Mouse (Mus musculus): ENCODE data around the gene Stard10. TPM values are rescaled to one million over a fixed set of nuclear protein-coding genes. Genes with fewer than 3 reads are reported as not detected.

Stard10 gene
- polyA plus RNA-seq, 1 experiment = 95.5 TPM

DNA sequence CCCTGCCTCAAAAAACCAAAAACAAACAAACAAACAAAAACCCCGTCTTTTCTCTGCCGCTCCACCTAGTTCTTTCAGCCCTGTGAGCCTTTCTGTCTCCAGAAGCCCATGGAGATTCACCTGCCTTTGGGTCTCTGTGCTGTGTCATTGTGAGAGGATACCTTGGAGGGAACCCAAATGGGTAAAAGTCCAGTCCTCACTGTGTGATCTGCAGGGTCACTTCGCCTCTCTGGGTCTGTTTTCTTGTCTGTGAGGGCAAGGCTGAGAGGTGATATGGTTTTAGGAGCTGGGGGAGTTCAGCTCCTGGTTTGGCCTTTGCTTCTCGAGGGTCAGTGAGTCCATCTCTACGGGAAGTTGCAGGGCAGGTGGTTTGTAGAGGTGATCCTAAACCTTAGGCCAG is 9.1 kb downstream of the Stard10 start:
- TF ChIP-seq CTCF (IDR thresholded peaks at IDR 0.05; ENCODE audit: extremely low read depth, insufficient read depth, low read length) = no peak
- no peak for TF ChIP-seq POLR2A (IDR thresholded peaks at IDR 0.05; ENCODE audit: extremely low read depth, insufficient read depth, low read length)
- Histone ChIP-seq H3K27ac (ENCODE audit: insufficient read depth, low read length) (no peak overlapping the region), H3K4me3 (ENCODE audit: insufficient read depth, low read length) (no peak overlapping the region), H3K4me1 (ENCODE audit: control insufficient read depth, insufficient read depth, low read length) (peaks cover 16% of the 10 kb centered on the region)

DNA sequence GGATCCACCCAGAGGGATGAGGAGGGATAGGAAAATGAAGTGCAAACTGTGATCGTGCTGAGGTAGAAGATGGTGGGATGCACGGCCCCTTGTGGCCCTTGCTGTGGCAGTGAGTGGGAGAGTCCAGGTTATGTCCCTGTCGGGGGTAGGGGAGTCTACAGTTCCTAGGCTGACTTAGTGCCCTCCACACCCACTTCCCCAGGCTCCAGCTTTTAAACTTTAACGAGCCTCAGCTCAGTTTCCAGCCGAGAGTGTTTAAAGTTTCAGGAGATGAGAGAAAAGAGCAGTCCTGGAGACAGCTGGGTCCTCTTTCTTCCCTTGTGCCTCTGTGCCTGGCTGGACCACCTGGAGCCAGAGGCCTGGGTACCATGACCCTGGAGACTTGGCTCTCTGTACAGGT is 10.4 kb downstream of the Stard10 start:
- TF ChIP-seq POLR2A (IDR thresholded peaks at IDR 0.05; ENCODE audit: extremely low read depth, insufficient read depth, low read length) = no peak
- Histone ChIP-seq H3K4me1 (ENCODE audit: control insufficient read depth, insufficient read depth, low read length) (peaks cover 11% of the 10 kb centered on the region), H3K27ac (ENCODE audit: insufficient read depth, low read length) (no peak overlapping the region), H3K4me3 (ENCODE audit: insufficient read depth, low read length) (no peak overlapping the region)

DNA sequence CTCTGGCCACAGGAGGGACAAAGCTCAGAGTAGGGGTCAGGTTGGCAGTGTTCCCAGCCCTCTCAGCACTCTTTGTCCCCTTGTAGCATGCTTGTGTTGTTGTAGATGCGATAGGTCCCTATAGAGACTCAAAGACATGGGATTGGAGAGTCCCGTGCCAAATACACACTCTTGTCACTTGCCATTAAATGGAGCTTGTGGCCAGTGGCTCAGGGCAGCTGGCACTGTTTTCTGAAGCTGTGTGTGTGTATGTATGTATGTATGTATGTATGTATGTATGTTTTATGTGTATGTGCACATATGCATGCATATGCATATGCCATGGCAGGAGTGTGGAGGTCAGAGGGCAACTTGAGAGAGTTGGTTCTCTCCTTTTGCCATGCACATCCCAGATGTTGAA is 10.9 kb downstream of the Stard10 start:
- Histone ChIP-seq H3K27ac (ENCODE audit: insufficient read depth, low read length) (no peak overlapping the region), H3K4me3 (ENCODE audit: insufficient read depth, low read length) (no peak overlapping the region), H3K4me1 (ENCODE audit: control insufficient read depth, insufficient read depth, low read length) (peaks cover 7% of the 10 kb centered on the region)
- TF ChIP-seq POLR2A (IDR thresholded peaks at IDR 0.05; ENCODE audit: extremely low read depth, insufficient read depth, low read length) (no peak), CTCF (IDR thresholded peaks at IDR 0.05; ENCODE audit: extremely low read depth, insufficient read depth, low read length) (no peak)

DNA sequence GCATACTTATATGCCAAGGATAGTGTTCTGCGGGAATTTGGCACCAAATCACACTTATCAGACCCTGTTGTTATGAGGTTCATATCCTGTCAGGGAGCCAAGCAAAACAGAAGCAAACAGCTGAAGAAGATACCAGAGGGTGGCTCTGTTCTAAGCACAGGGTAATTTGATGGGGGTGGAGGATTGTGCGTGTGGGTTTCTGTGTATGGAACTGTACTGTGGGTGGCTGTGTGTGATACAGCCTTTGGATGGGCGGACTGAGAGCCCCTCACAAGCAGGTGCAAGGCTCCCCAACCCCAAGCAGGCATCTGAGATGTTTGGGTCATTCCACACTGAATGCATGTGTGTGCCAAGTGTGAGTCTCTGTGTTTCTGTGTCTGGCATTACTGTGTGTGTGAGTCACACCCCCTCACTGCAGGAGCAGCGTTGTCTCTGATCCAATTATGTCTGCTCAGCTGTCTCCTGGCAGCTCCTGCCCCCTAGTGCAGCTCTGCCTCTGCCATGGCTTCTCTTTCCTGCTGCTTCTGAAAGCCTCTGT is 11.8 kb downstream of the Stard10 start:
- peak overlapping the region; percentile 5; the same call in 1 of the 2 replicates for H3K27ac ChIP-seq (ENCODE audit: insufficient read depth, low read length)
- no peak overlapping the region for H3K4me3 ChIP-seq (ENCODE audit: insufficient read depth, low read length)
- H3K4me1 ChIP-seq (ENCODE audit: control insufficient read depth, insufficient read depth, low read length) = peaks cover 7% of the 10 kb centered on the region
- TF ChIP-seq CTCF (IDR thresholded peaks at IDR 0.05; ENCODE audit: extremely low read depth, insufficient read depth, low read length) (peak; percentile 28; the same call in 1 of the 2 replicates), POLR2A (IDR thresholded peaks at IDR 0.05; ENCODE audit: extremely low read depth, insufficient read depth, low read length) (no peak)

DNA sequence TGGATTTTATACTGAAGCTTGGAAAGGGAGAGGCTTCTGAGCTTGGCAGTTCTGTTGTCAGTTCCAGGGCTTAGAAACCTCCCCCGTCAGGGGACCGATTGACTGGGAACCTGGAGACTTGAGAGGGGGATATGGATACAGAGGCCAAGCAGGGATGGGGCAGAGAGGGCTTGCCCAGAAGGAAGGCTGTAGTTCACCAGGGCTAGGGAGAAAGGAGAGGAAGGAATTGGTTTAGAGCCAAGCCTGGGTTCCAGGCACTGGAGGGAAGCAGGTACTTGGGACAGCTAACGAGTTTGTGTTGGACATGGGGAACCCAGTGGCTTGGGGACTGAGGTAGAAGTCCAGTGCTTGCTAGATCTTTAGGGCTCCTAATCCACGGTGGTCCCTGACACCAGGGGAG is 12.7 kb downstream of the Stard10 start:
- H3K27ac ChIP-seq (ENCODE audit: insufficient read depth, low read length) = peak overlapping the region; percentile 5; the same call in 1 of the 2 replicates
- no peak overlapping the region for H3K4me3 ChIP-seq (ENCODE audit: insufficient read depth, low read length)
- TF ChIP-seq CTCF (IDR thresholded peaks at IDR 0.05; ENCODE audit: extremely low read depth, insufficient read depth, low read length) = no peak
- TF ChIP-seq POLR2A (IDR thresholded peaks at IDR 0.05; ENCODE audit: extremely low read depth, insufficient read depth, low read length) = no peak
- peaks cover 7% of the 10 kb centered on the region for H3K4me1 ChIP-seq (ENCODE audit: control insufficient read depth, insufficient read depth, low read length)

DNA sequence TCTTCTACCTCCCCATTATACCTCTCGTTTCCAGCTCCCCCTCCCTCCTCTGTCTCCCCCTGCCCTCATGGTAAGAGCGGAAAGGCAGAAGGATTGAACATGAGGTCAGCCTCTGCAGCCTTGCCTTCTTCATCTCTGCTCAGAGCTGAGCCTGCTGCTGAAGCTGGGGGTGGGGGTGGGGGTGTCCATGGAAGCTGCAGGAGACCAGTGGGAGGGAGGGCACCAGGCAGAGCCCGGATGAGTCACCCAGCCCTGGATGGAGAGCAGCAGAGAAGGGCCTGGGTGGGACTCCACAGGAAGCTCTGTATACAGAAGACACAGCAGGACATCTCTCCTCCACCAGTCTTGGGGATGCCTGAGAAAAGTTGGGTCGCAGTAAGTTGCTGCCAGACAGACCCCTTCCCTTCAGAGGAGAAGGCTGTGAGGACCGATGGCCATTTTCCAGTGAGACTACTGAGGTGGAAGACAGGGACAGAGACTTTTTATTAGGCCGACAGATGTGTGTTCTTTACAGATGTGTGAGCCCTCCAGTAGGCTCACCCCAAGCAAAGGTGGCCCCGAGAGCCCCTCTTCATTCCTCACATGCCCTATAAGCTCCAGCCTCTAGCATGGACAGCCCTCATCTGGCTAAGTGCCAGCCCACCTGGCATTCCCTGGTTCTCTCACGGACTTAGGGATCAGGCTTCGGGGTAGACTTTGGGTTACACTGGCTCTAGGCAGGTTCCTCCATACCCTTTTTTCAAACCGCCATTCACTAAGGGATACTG is 13.4 kb downstream of the Stard10 start:
- TF ChIP-seq POLR2A (IDR thresholded peaks at IDR 0.05; ENCODE audit: extremely low read depth, insufficient read depth, low read length) = no peak
- no peak for TF ChIP-seq CTCF (IDR thresholded peaks at IDR 0.05; ENCODE audit: extremely low read depth, insufficient read depth, low read length)
- H3K4me3 ChIP-seq (ENCODE audit: insufficient read depth, low read length) = no peak overlapping the region
- peaks cover 7% of the 10 kb centered on the region for H3K4me1 ChIP-seq (ENCODE audit: control insufficient read depth, insufficient read depth, low read length)
- H3K27ac ChIP-seq (ENCODE audit: insufficient read depth, low read length) = no peak overlapping the region

DNA sequence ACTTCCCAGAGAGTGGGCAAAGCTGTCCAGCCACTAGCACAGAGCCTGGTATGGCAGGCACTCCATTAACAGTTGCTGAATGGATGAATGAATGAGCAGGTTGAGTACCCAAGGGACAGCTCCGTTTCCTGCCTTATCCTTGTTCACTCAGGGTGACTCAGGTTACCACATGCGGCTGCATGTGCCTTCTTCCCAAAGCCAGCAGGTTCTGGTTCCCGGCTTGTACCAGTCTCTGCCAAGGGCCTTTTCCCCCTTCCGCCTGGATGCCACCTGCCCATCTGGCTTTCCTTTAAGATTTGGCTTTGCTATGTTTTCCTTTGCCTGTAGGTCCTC is 13.9 kb downstream of the Stard10 start:
- H3K27ac ChIP-seq (ENCODE audit: insufficient read depth, low read length) = no peak overlapping the region
- TF ChIP-seq CTCF (IDR thresholded peaks at IDR 0.05; ENCODE audit: extremely low read depth, insufficient read depth, low read length) (no peak), POLR2A (IDR thresholded peaks at IDR 0.05; ENCODE audit: extremely low read depth, insufficient read depth, low read length) (no peak)
- H3K4me3 ChIP-seq (ENCODE audit: insufficient read depth, low read length) = no peak overlapping the region
- peaks cover 7% of the 10 kb centered on the region for H3K4me1 ChIP-seq (ENCODE audit: control insufficient read depth, insufficient read depth, low read length)

DNA sequence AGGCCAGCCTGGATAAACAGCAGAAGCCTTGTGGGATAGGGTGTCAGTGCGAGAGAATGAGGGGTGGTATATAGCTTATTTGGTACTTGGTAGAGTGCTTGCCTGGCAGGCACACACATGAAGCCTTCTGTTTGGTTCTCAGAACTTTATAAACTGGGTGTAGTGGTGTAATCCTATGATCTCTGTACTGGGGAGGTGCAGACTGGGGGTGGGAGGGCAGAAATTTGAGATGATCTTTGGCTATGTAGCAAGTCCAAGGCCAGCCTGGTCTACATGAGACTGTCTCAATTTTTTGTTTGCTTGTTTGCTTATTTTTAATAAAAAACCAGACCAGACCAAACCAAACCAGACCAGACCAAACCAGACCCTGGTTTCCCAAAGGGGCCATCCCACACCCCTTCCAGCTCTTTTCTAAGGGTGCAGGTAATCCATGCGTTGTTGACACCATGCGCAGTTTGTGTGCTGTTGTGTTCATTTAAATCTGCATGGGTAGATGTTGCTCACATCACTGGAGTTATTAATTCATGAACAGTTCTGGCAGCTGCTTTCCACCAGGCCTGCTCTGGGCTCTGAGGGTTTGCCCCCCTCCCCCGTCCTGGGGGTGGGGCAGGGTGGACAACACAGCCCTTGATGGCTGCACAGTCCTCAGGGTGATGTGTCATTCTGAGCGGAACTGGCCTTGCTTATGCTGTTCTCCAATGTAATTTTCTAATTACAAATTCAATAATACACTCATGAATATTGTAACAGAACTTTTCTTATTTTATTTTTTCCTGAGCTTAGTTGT is 15.4 kb downstream of the Stard10 start:
- Histone ChIP-seq H3K27ac (ENCODE audit: insufficient read depth, low read length) (no peak overlapping the region), H3K4me1 (ENCODE audit: control insufficient read depth, insufficient read depth, low read length) (peaks cover 7% of the 10 kb centered on the region), H3K4me3 (ENCODE audit: insufficient read depth, low read length) (no peak overlapping the region)
- TF ChIP-seq POLR2A (IDR thresholded peaks at IDR 0.05; ENCODE audit: extremely low read depth, insufficient read depth, low read length) = no peak
- no peak for TF ChIP-seq CTCF (IDR thresholded peaks at IDR 0.05; ENCODE audit: extremely low read depth, insufficient read depth, low read length)

DNA sequence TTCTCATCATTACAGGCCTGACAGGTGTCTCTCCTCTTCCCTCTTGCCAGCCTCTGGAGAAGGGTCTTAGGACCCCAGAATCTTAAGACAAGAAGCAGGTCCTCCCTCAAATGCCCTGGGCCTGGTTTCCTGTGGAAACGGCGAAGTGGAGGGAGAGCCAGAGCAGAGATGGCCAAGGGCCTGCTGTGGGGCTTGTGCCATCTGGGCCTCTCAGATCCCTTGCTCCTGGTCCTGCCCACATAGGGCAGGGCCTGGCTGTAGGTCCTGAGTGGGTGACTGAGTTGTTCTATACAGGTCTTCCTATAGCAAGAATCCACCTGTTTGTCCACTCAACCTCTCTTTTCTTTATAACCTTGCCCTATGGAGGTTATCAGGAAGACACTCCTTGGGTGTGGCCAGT is 18.3 kb downstream of the Stard10 start:
- TF ChIP-seq POLR2A (IDR thresholded peaks at IDR 0.05; ENCODE audit: extremely low read depth, insufficient read depth, low read length) (no peak), CTCF (IDR thresholded peaks at IDR 0.05; ENCODE audit: extremely low read depth, insufficient read depth, low read length) (no peak)
- Histone ChIP-seq H3K4me1 (ENCODE audit: control insufficient read depth, insufficient read depth, low read length) (0 out of 2 replicates have a peak, but pooled peaks cover 1% of the 10 kb centered on the region), H3K27ac (ENCODE audit: insufficient read depth, low read length) (no peak overlapping the region), H3K4me3 (ENCODE audit: insufficient read depth, low read length) (no peak overlapping the region)

Measured in cortical plate, adult 2 months (tissue).